Mouse (Mus musculus) layer of hippocampus, postnatal 25 days (tissue): ENCODE measurements around the gene Tcte1. TPM values are rescaled to one million over a fixed set of nuclear protein-coding genes. Genes with fewer than 3 reads are reported as not detected.

Source experiments
- DNase-seq, 2 experiments: peaks; one replicate each; pipeline ENCODE4 v3.0.0; 2022; ENCODE audit warnings: mixed read lengths in 2 of 2, low spot score in 1 of 2; ENCODE audit errors: extremely low spot score in 1 of 2
- total RNA-seq, 2 experiments: library from RNA; stranded (reverse); gene quantifications; 2 replicates each; pipeline ENCODE4 v1.2.3; 2021

The Tcte1 gene
- total RNA-seq, 2 experiments from 2014 or later: 0.74 to 1.2 TPM

- DNase-seq: no peak
These were observed 40.0 kb downstream of the Tcte1 start for GRCm38 (mm10) chr17:45563216-45563615.

GRCm38 (mm10) chr17:45563655-45564530 is 40.7 kb downstream of the Tcte1 start, which contains the start of gene Slc35b2:
Gene Slc35b2 (plus strand): TSS chr17:45563874.
- DNase-seq: peak; percentile 83 to 88

- no peak for DNase-seq
These were observed 41.4 kb downstream of the Tcte1 start for GRCm38 (mm10) chr17:45564531-45565084.

- DNase-seq: no peak
These were observed 41.9 kb downstream of the Tcte1 start for GRCm38 (mm10) chr17:45565103-45565502.

- DNase-seq: no peak
These were observed 42.8 kb downstream of the Tcte1 start for GRCm38 (mm10) chr17:45566031-45566359.

- DNase-seq: no peak
These were observed 43.3 kb downstream of the Tcte1 start for GRCm38 (mm10) chr17:45566360-45567161.

- DNase-seq: no peak
These were observed 43.9 kb downstream of the Tcte1 start for GRCm38 (mm10) chr17:45567162-45567601.

- DNase-seq: no peak
These were observed 45.8 kb downstream of the Tcte1 start for GRCm38 (mm10) chr17:45568990-45569389.

GRCm38 (mm10) chr17:45569999-45570398 is 46.8 kb downstream of the Tcte1 start:
- DNase-seq: no peak

- peak; percentile 55 to 67 for DNase-seq
These were observed 49.2 kb downstream of the Tcte1 start for GRCm38 (mm10) chr17:45572103-45573086.

GRCm38 (mm10) chr17:45573087-45573779 is 50.0 kb downstream of the Tcte1 start, which contains the start of gene Hsp90ab1:
Gene Hsp90ab1 (minus strand): TSS chr17:45573271.
- peak; percentile 98 to 99 for DNase-seq

GRCm38 (mm10) chr17:45573780-45574123 is 50.5 kb downstream of the Tcte1 start:
- DNase-seq: peak; percentile 97

- peak; percentile 63 to 80 for DNase-seq
These were observed 51.0 kb downstream of the Tcte1 start for GRCm38 (mm10) chr17:45574129-45574761.

- DNase-seq: no peak
These were observed 52.1 kb downstream of the Tcte1 start for GRCm38 (mm10) chr17:45575123-45575897.

GRCm38 (mm10) chr17:45578242-45578641 is 55.0 kb downstream of the Tcte1 start:
- no peak for DNase-seq

GRCm38 (mm10) chr17:45578843-45579242 is 55.6 kb downstream of the Tcte1 start:
- DNase-seq: no peak

GRCm38 (mm10) chr17:45579554-45579953 is 56.3 kb downstream of the Tcte1 start:
- DNase-seq: no peak

GRCm38 (mm10) chr17:45580958-45581477 is 57.8 kb downstream of the Tcte1 start:
- DNase-seq: no peak
